Comparison of ENCODE assay signal across 9 mouse cellular contexts in the genomic region with DNA sequence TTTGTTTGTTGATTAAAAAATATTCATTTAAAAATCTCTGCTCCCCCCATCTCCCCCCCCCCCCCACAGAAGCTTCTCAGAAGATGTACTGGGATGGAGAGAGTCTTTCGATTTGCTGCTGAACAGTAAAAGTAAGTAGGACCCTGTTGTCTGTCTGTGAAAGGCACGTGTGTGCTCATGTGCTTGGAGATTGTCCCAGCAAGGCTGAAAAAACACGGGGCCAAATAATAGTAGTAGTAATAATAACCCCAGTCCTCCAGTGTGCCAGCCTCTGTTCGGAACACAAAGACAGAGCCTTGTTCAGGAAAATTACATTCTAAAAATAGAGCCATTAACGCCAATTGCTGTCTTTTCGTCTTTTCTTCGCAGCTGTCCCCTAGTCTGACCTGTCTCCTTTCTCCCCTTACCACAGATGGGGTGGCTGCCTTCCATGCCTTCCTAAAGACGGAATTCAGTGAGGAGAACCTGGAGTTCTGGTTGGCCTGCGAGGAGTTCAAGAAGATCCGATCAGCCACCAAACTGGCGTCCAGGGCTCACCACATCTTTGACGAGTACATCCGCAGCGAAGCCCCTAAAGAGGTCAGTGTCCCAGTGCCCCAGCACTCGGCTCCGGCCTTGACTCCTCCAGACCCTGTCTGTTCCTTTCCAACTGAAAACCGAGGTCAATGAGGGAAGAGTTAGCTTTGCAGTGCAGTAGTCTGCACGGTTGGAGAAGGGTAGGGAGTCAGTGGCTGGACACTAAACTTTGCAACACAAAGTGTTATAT. TPM values are rescaled to one million over a fixed set of nuclear protein-coding genes. Genes with fewer than 3 reads are reported as not detected.
DNase-seq lines count a peak whose midpoint lies in the region; ATAC-seq and TF ChIP-seq lines count a peak whose summit lies in the region.
"Had no signal": no experiment of that assay in that cellular context is flagged by ENCODE, and none has a peak within 500 bp of the region (broad histone marks: within the 10 kb centered on the region; RNA-seq: fewer than 3 reads in every experiment).

No protein-coding gene starts in this region.

- peak overlapping the region; percentile 17; the same call in 1 of the 2 replicates for H3K4me3 ChIP-seq in heart, adult 2 months
- peak overlapping the region; percentile 53 for H3K4me3 ChIP-seq in forebrain, embryonic 16.5 days (replicated peaks; ENCODE audit: low read length)
- peak overlapping the region; percentile 45 for H3K4me3 ChIP-seq in limb, embryonic 15.5 days

- H3K27ac ChIP-seq in heart, adult 2 months, result peak overlapping the region; percentile 36; the same call in 1 of the 2 replicates
- no peak overlapping the region; the same call in 1 of the 2 replicates for H3K27ac ChIP-seq in forebrain, embryonic 16.5 days (ENCODE audit: low read length)
- no peak overlapping the region for H3K27ac ChIP-seq in limb, embryonic 15.5 days

- no peaks in the 10 kb centered on the region for H3K27me3 ChIP-seq in heart, adult 2 months (ENCODE audit: control insufficient read depth, insufficient read depth, low read length)
- H3K27me3 ChIP-seq in forebrain, embryonic 16.5 days (replicated peaks; ENCODE audit: control insufficient read depth, insufficient read depth, low read length), result no peaks in the 10 kb centered on the region
- peaks cover 15% of the 10 kb centered on the region for H3K27me3 ChIP-seq in limb, embryonic 15.5 days

- no peak for TF ChIP-seq POLR2A in heart, adult 2 months (IDR thresholded peaks at IDR 0.05; ENCODE audit: insufficient read depth, low read depth, low read length)

- WGBS in heart, adult 2 months, result 47% methylated on average over 18 of the region's 18 CpGs
- WGBS in forebrain, embryonic 16.5 days, result 44% methylated on average over 18 of the region's 18 CpGs
- WGBS in limb, embryonic 15.5 days, result 66% methylated on average over 18 of the region's 18 CpGs

- no peaks in the 10 kb centered on the region for H3K9me3 ChIP-seq in forebrain, embryonic 16.5 days (ENCODE audit: control insufficient read depth, low read length)
- H3K9me3 ChIP-seq in limb, embryonic 15.5 days, result no peaks in the 10 kb centered on the region

- ATAC-seq in forebrain, embryonic 16.5 days, result no peak
- no peak for ATAC-seq in limb, embryonic 15.5 days (ENCODE audit: insufficient number of reproducible peaks, low FRiP score, low TSS enrichment, low read depth)
- ATAC-seq in megakaryocyte-erythroid progenitor cell, adult 5-6 weeks (replicated peaks; ENCODE audit: low FRiP score, low TSS enrichment, poor library complexity, severe bottlenecking), result no peak
- ATAC-seq: activated CD4-positive, CD25-positive, alpha-beta regulatory T cell, adult 4 months had no signal

- no peaks in the 10 kb centered on the region for H3K36me3 ChIP-seq in heart, adult 2 months (ENCODE audit: control insufficient read depth, insufficient read depth, low read length)
- no peaks in the 10 kb centered on the region for H3K36me3 ChIP-seq in forebrain, embryonic 16.5 days (ENCODE audit: control insufficient read depth, insufficient read depth)
- peaks cover 6% of the 10 kb centered on the region for H3K36me3 ChIP-seq in limb, embryonic 15.5 days

- no peak overlapping the region for H3K9ac ChIP-seq in heart, adult 2 months (ENCODE audit: low read depth, low read length)
- H3K9ac ChIP-seq in forebrain, embryonic 16.5 days (replicated peaks; ENCODE audit: low read depth, low read length), result peak overlapping the region; percentile 56
- H3K9ac ChIP-seq in limb, embryonic 15.5 days, result no peak overlapping the region

- TF ChIP-seq EP300 in heart, adult 2 months (IDR thresholded peaks at IDR 0.05; ENCODE audit: insufficient read depth, low read depth, low read length), result no peak

- no peaks in the 10 kb centered on the region for H3K79me2 ChIP-seq in heart, adult 2 months (replicated peaks; ENCODE audit: control insufficient read depth, insufficient read depth, low read length)

- peak overlapping the region; percentile 70 for H3K4me2 ChIP-seq in forebrain, embryonic 16.5 days (ENCODE audit: low read length)
- H3K4me2 ChIP-seq in limb, embryonic 15.5 days, result peak overlapping the region; percentile 81

- intact Hi-C loops in heart, adult 2 months (cut with DNase I), result loop anchor here (1.0 to 5.0 kb wide), 3 partner anchors 99 to 254 kb away; partner anchors contain the start of gene Dhx9

- peaks cover 3% of the 10 kb centered on the region for H3K4me1 ChIP-seq in heart, adult 2 months (ENCODE audit: control insufficient read depth, insufficient read depth, low read length)
- peaks cover 37% of the 10 kb centered on the region for H3K4me1 ChIP-seq in forebrain, embryonic 16.5 days (replicated peaks; ENCODE audit: control insufficient read depth, insufficient read depth, low read length)
- H3K4me1 ChIP-seq in limb, embryonic 15.5 days, result peaks cover 29% of the 10 kb centered on the region

- DNase-seq in heart, adult 2 months, result no peak
- DNase-seq in heart, adult 9 months (ENCODE audit: low spot score in 2 of 2), result no peak
- DNase-seq in Muller cell, postnatal 12 days (ENCODE audit: inconsistent ontology term), result peak; percentile 48
- no peak for DNase-seq in right cerebral cortex, adult 18-20 months
- no peak for DNase-seq in gastrocnemius, postnatal 25 days

- no peak for TF ChIP-seq CTCF in heart, adult 2 months (IDR thresholded peaks at IDR 0.05)

RNA-seq across cellular contexts. Expression of gene Rgs16, which starts 1.6 kb away (rescaled TPM):
- 1 to 10 TPM; 1.4 to 1.9 TPM for total RNA-seq in heart, adult 2 months (2021)
- 0.80 and 1.3 TPM in 2 replicates for polyA plus RNA-seq in heart, adult 2 months (2012; rRNA removed)
- polyA plus RNA-seq in forebrain, embryonic 16.5 days (2015; fragmentation: Nextera tagmentation; extraction: Ambion mirVana), result 32.9 and 34.3 TPM in 2 replicates
- 12.7 and 17.9 TPM in 2 replicates for polyA plus RNA-seq in limb, embryonic 15.5 days (2015; fragmentation: Nextera tagmentation; extraction: Ambion mirVana)
- 1 to 10 TPM; 1.1 to 1.6 TPM for total RNA-seq in gastrocnemius, postnatal 25 days (2021)
- total RNA-seq in megakaryocyte-erythroid progenitor cell, adult 5-6 weeks (2014; fragmentation: Nextera tagmentation), result not detected in 2 replicates
- 0.14 TPM in 1 of 2 replicates, not detected in the other for total RNA-seq in megakaryocyte-erythroid progenitor cell, adult 5-6 weeks (2017)

RNA-seq across cellular contexts. Expression of gene Rnasel, which starts 7.5 kb away (rescaled TPM):
- 1 to 10 TPM; 4.1 to 4.6 TPM for total RNA-seq in heart, adult 2 months (2021)
- polyA plus RNA-seq in heart, adult 2 months (2012; rRNA removed), result 2.5 and 4.4 TPM in 2 replicates
- polyA plus RNA-seq in forebrain, embryonic 16.5 days (2015; fragmentation: Nextera tagmentation; extraction: Ambion mirVana), result 40.4 and 42.7 TPM in 2 replicates
- polyA plus RNA-seq in limb, embryonic 15.5 days (2015; fragmentation: Nextera tagmentation; extraction: Ambion mirVana), result 10.2 and 10.6 TPM in 2 replicates
- total RNA-seq in gastrocnemius, postnatal 25 days (2021), result 1 to 10 TPM; 1.5 to 3.2 TPM
- 31.0 and 41.1 TPM in 2 replicates for total RNA-seq in megakaryocyte-erythroid progenitor cell, adult 5-6 weeks (2014; fragmentation: Nextera tagmentation)
- 31.6 and 50.0 TPM in 2 replicates for total RNA-seq in megakaryocyte-erythroid progenitor cell, adult 5-6 weeks (2017)

Comparison
In these comparisons a context has a peak if more than half of its experiments do, and no peak if none do; other contexts are left out.
1. RNA of gene Rnasel, which starts 7.5 kb away (total RNA-seq): 31.0 to 50.0 TPM in megakaryocyte-erythroid progenitor cell, adult 5-6 weeks; 4.1 to 4.6 TPM in heart, adult 2 months and 1.5 to 3.2 TPM in gastrocnemius, postnatal 25 days; every median in the first group is over 4 times any median in the second.
2. Peak in every context shown above with its lines, with median percentiles within 50 percentile points of each other: H3K4me3 ChIP-seq.